Mouse (Mus musculus) C2C12 (cell line): ENCODE data around the gene Lrrtm3. TPM values are rescaled to one million over a fixed set of nuclear protein-coding genes. Genes with fewer than 3 reads are reported as not detected.

Source experiments
- H3K27me3 ChIP-seq: one replicate; pipeline ENCODE4 v1.6.1; 2011; ENCODE audit not compliant: control insufficient read depth, insufficient read depth, insufficient read length
- H3K36me3 ChIP-seq: one replicate; pipeline ENCODE4 v1.6.1; 2011; ENCODE audit not compliant: control insufficient read depth, insufficient read depth
- H3K4me3 ChIP-seq: one replicate; pipeline ENCODE4 v1.5.1; 2011; ENCODE audit warnings: mild to moderate bottlenecking, control low read depth; ENCODE audit not compliant: poor library complexity, insufficient read depth, severe bottlenecking
- H3K79me2 ChIP-seq: one replicate; pipeline ENCODE4 v1.6.1; 2011; ENCODE audit not compliant: control insufficient read depth, insufficient read depth
- H3K79me3 ChIP-seq: one replicate; pipeline ENCODE4 v1.6.1; 2011; ENCODE audit warnings: low read depth, control low read depth
- H3ac ChIP-seq: one replicate; pipeline ENCODE3; 2011; ENCODE audit warnings: low read depth; ENCODE audit not compliant: control insufficient read depth, insufficient read length
- CEBPB ChIP-seq: IDR thresholded peaks from one replicate; pipeline ENCODE4 v1.6.1; 2011; ENCODE audit warnings: low read depth, mild to moderate bottlenecking, control low read depth, moderate library complexity
- CTCF ChIP-seq: IDR thresholded peaks from one replicate; pipeline ENCODE4 v1.5.1; 2011; ENCODE audit not compliant: control insufficient read depth, insufficient read depth, insufficient read length
- FOSL1 ChIP-seq: IDR thresholded peaks from one replicate; pipeline ENCODE4 v1.8.0; 2011; ENCODE audit warnings: mild to moderate bottlenecking, low read length; ENCODE audit not compliant: poor library complexity, insufficient read depth, severe bottlenecking
- MAX ChIP-seq: IDR thresholded peaks from one replicate; pipeline ENCODE4 v1.6.1; 2011; ENCODE audit warnings: mild to moderate bottlenecking, control low read depth
- MYOD1 ChIP-seq: IDR thresholded peaks from one replicate; pipeline ENCODE4 v1.6.1; 2011; ENCODE audit warnings: low read depth; ENCODE audit not compliant: control insufficient read depth, insufficient read length
- MYOG ChIP-seq: IDR thresholded peaks from one replicate; pipeline ENCODE4 v1.6.1; 2011; ENCODE audit not compliant: control insufficient read depth, insufficient read length; ENCODE audit errors: extremely low read depth
- USF1 ChIP-seq: IDR thresholded peaks from one replicate; pipeline ENCODE4 v1.6.1; 2011; ENCODE audit warnings: low read depth, mild to moderate bottlenecking, control low read depth, moderate library complexity
- polyA plus RNA-seq: library from polyadenylated mRNA; unstranded; fragments of >200 nt; fragmentation: generic; extraction: Trizol; gene quantifications from one replicate; pipeline ENCODE4 v1.2.1, GENCODE M21; 2012; ENCODE audit warnings: missing spikeins

Gene Lrrtm3
- polyA plus RNA-seq, 1 experiment, result not detected

GRCm38 (mm10) chr10:63950867-63951266, 139.2 kb downstream of the Lrrtm3 start:
- TF ChIP-seq USF1 (no peak), CEBPB (no peak), CTCF (no peak), MYOD1 (no peak), MAX (no peak), FOSL1 (no peak), MYOG (no peak)
- Histone ChIP-seq H3K79me3 (no peaks in the 10 kb centered on the region), H3K27me3 (no peaks in the 10 kb centered on the region), H3ac (no peak overlapping the region), H3K36me3 (no peaks in the 10 kb centered on the region), H3K4me3 (no peak overlapping the region), H3K79me2 (no peaks in the 10 kb centered on the region)

GRCm38 (mm10) chr10:63947266-63947665, 142.8 kb downstream of the Lrrtm3 start:
- no peak for TF ChIP-seq USF1
- no peak for TF ChIP-seq CEBPB
- no peak for TF ChIP-seq MYOD1
- TF ChIP-seq MAX, result no peak
- TF ChIP-seq CTCF, result no peak
- no peak for TF ChIP-seq MYOG
- TF ChIP-seq FOSL1, result no peak
- no peaks in the 10 kb centered on the region for H3K27me3 ChIP-seq
- H3K36me3 ChIP-seq, result no peaks in the 10 kb centered on the region
- no peak overlapping the region for H3K4me3 ChIP-seq
- H3K79me2 ChIP-seq, result no peaks in the 10 kb centered on the region
- no peak overlapping the region for H3ac ChIP-seq
- no peaks in the 10 kb centered on the region for H3K79me3 ChIP-seq

- Histone ChIP-seq H3ac (no peak overlapping the region), H3K4me3 (no peak overlapping the region), H3K36me3 (no peaks in the 10 kb centered on the region), H3K27me3 (no peaks in the 10 kb centered on the region), H3K79me2 (no peaks in the 10 kb centered on the region), H3K79me3 (no peaks in the 10 kb centered on the region)
- TF ChIP-seq USF1 (no peak), MYOG (no peak), FOSL1 (no peak), MAX (no peak), MYOD1 (no peak), CEBPB (no peak), CTCF (no peak)
Observed at GRCm38 (mm10) chr10:63945534-63945933, 144.5 kb downstream of the Lrrtm3 start.

GRCm38 (mm10) chr10:63933946-63934345, 156.1 kb downstream of the Lrrtm3 start:
- TF ChIP-seq FOSL1, result no peak
- TF ChIP-seq CEBPB, result no peak
- TF ChIP-seq MYOD1, result no peak
- TF ChIP-seq USF1, result no peak
- no peak for TF ChIP-seq MAX
- TF ChIP-seq MYOG, result no peak
- no peak for TF ChIP-seq CTCF
- H3K27me3 ChIP-seq, result no peaks in the 10 kb centered on the region
- H3K79me3 ChIP-seq, result no peaks in the 10 kb centered on the region

GRCm38 (mm10) chr10:63927334-63927733, 162.7 kb downstream of the Lrrtm3 start, which contains the start of gene Gm10118:
Gm10118 (minus strand) TSS chr10:63927434.
- TF ChIP-seq MYOD1 (no peak), FOSL1 (no peak), MYOG (no peak), USF1 (no peak), CEBPB (no peak), MAX (no peak), CTCF (no peak)
- no peak within 1 kb of the TSS for H3K4me3 ChIP-seq
- no peaks in the 10 kb centered on the region for H3K79me3 ChIP-seq
- H3K79me2 ChIP-seq, result no peaks in the 10 kb centered on the region
- H3ac ChIP-seq, result no peak within 1 kb of the TSS
- H3K27me3 ChIP-seq, result no peaks in the 10 kb centered on the region
- H3K36me3 ChIP-seq, result no peaks in the 10 kb centered on the region

More at GRCm38 (mm10) chr10:63933946-63934345, 156.1 kb downstream of the Lrrtm3 start:
- Histone ChIP-seq H3K36me3 (no peaks in the 10 kb centered on the region), H3K4me3 (no peak overlapping the region), H3ac (no peak overlapping the region), H3K79me2 (no peaks in the 10 kb centered on the region)

- no peaks in the 10 kb centered on the region for H3K36me3 ChIP-seq
- H3K27me3 ChIP-seq, result no peaks in the 10 kb centered on the region
- H3K4me3 ChIP-seq, result no peak overlapping the region
- TF ChIP-seq USF1, result no peak
- TF ChIP-seq MYOD1, result no peak
- TF ChIP-seq CEBPB, result no peak
- no peak for TF ChIP-seq CTCF
- TF ChIP-seq FOSL1, result no peak
- no peak for TF ChIP-seq MAX
- no peak for TF ChIP-seq MYOG
- no peak overlapping the region for H3ac ChIP-seq
- no peaks in the 10 kb centered on the region for H3K79me2 ChIP-seq
- no peaks in the 10 kb centered on the region for H3K79me3 ChIP-seq
Observed at GRCm38 (mm10) chr10:63908878-63909277, 181.2 kb downstream of the Lrrtm3 start.
